In genomic region chr14:112917148-112917547, GRCm38 (mm10) we compare ENCODE assay signal across 17 mouse cellular contexts.
"Had no signal": no experiment of that assay in that cellular context is flagged by ENCODE, and none has a peak within 500 bp of the region (broad histone marks: within the 10 kb centered on the region; RNA-seq: fewer than 3 reads in every experiment).

No protein-coding gene starts in this region.

- DNase-seq: gastrocnemius, postnatal 14 days; gastrocnemius, postnatal 36 days; heart, adult 11 months; heart, adult 2 months; heart, postnatal 14 days; heart, postnatal 36 days; kidney, adult 11 months; kidney, adult 2 months; kidney, adult 9 months; kidney, postnatal 14 days; kidney, postnatal 36 days; layer of hippocampus, adult 9-11 months; layer of hippocampus, postnatal 36 days; left cerebral cortex, postnatal 4 days had no signal

- ATAC-seq: hindbrain, postnatal 0 days; intestine, embryonic 16.5 days; liver, embryonic 12.5 days had no signal
